Mouse (Mus musculus): ENCODE measurements around the gene Sh2d3c. TPM values are rescaled to one million over a fixed set of nuclear protein-coding genes. Genes with fewer than 3 reads are reported as not detected.

The Sh2d3c gene
- polyA plus RNA-seq, 1 experiment from 2014 or later = 13.1 TPM

- Histone ChIP-seq H3K36me3 (ENCODE audit: control insufficient read depth, insufficient read depth, low read length) (no peaks in the 10 kb centered on the region), H3K9me3 (ENCODE audit: control insufficient read depth, low read length) (no peaks in the 10 kb centered on the region), H3K27me3 (ENCODE audit: control insufficient read depth, insufficient read depth, low read length) (no peaks in the 10 kb centered on the region), H3K4me2 (ENCODE audit: low read depth, severe bottlenecking) (no peak within 1 kb of the TSS), H3K4me1 (ENCODE audit: control insufficient read depth, insufficient read depth, low read length) (no peaks in the 10 kb centered on the region), H3K9ac (ENCODE audit: low read length) (no peak within 1 kb of the TSS), H3K27ac (replicated peaks; ENCODE audit: low read depth, low read length) (no peak within 1 kb of the TSS), H3K4me3 (ENCODE audit: low read depth, low read length) (no peak within 1 kb of the TSS)
- WGBS = 59% methylated on average over 4 of the region's 4 CpGs
- ATAC-seq (ENCODE audit: insufficient number of reproducible peaks, low FRiP score, low TSS enrichment, low read depth) (no peak), DNase-seq (ENCODE audit: low spot score) (peak; percentile 24)
Observed at GRCm38 (mm10) chr2:32784048-32784681, 63.3 kb downstream of the Sh2d3c start, which contains the start of gene Cfap157. Cfap157 (minus strand) TSS chr2:32784428.

GRCm38 (mm10) chr2:32787176-32787575 is 66.3 kb downstream of the Sh2d3c start:
- DNase-seq (ENCODE audit: low spot score) (no peak), ATAC-seq (ENCODE audit: insufficient number of reproducible peaks, low FRiP score, low TSS enrichment, low read depth) (no peak)
- H3K4me1 ChIP-seq (ENCODE audit: control insufficient read depth, insufficient read depth, low read length) = no peaks in the 10 kb centered on the region
- no peak overlapping the region for H3K4me3 ChIP-seq (ENCODE audit: low read depth, low read length)
- H3K9me3 ChIP-seq (ENCODE audit: control insufficient read depth, low read length) = no peaks in the 10 kb centered on the region
- 63% methylated on average over 6 of the region's 6 CpGs for WGBS
- H3K27me3 ChIP-seq (ENCODE audit: control insufficient read depth, insufficient read depth, low read length) = no peaks in the 10 kb centered on the region
- no peaks in the 10 kb centered on the region for H3K36me3 ChIP-seq (ENCODE audit: control insufficient read depth, insufficient read depth, low read length)
- no peak overlapping the region for H3K9ac ChIP-seq (ENCODE audit: low read length)
- H3K4me2 ChIP-seq (ENCODE audit: low read depth, severe bottlenecking) = no peak overlapping the region
- H3K27ac ChIP-seq (replicated peaks; ENCODE audit: low read depth, low read length) = no peak overlapping the region

DNA sequence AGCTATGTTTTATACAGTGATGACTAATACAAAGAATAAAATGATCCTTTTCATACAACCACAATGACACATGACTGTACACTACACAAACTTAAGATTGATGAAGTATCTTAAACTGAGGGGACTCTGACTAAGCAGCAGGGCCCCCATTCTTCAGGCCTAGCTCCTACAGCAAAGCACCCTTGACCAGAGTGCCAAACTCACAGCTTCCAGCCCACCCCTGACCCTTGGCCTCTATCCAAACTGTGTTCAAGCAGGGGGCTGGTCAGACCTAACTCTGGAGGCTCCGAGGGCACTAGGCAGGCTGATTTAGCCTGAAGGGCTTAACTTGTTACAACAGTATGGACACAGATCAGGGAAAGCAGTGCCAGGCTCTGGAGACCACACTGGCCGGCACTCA is 67.7 kb downstream of the Sh2d3c start:
- Histone ChIP-seq H3K36me3 (ENCODE audit: control insufficient read depth, insufficient read depth, low read length) (no peaks in the 10 kb centered on the region), H3K9ac (ENCODE audit: low read length) (no peak overlapping the region), H3K27me3 (ENCODE audit: control insufficient read depth, insufficient read depth, low read length) (no peaks in the 10 kb centered on the region), H3K27ac (replicated peaks; ENCODE audit: low read depth, low read length) (no peak overlapping the region), H3K4me2 (ENCODE audit: low read depth, severe bottlenecking) (no peak overlapping the region), H3K4me1 (ENCODE audit: control insufficient read depth, insufficient read depth, low read length) (no peaks in the 10 kb centered on the region), H3K9me3 (ENCODE audit: control insufficient read depth, low read length) (no peaks in the 10 kb centered on the region), H3K4me3 (ENCODE audit: low read depth, low read length) (no peak overlapping the region)
- WGBS = 51% methylated on average over 2 of the region's 2 CpGs
- DNase-seq (ENCODE audit: low spot score) = no peak
- no peak for ATAC-seq (ENCODE audit: insufficient number of reproducible peaks, low FRiP score, low TSS enrichment, low read depth)

- DNase-seq (ENCODE audit: low spot score) = no peak
- Histone ChIP-seq H3K27ac (replicated peaks; ENCODE audit: low read depth, low read length) (no peak overlapping the region), H3K36me3 (ENCODE audit: control insufficient read depth, insufficient read depth, low read length) (0 out of 2 replicates have a peak, but pooled peaks cover 2% of the 10 kb centered on the region), H3K9me3 (ENCODE audit: control insufficient read depth, low read length) (no peaks in the 10 kb centered on the region), H3K4me1 (ENCODE audit: control insufficient read depth, insufficient read depth, low read length) (no peaks in the 10 kb centered on the region), H3K4me2 (ENCODE audit: low read depth, severe bottlenecking) (no peak overlapping the region), H3K4me3 (ENCODE audit: low read depth, low read length) (no peak overlapping the region), H3K9ac (ENCODE audit: low read length) (no peak overlapping the region), H3K27me3 (ENCODE audit: control insufficient read depth, insufficient read depth, low read length) (no peaks in the 10 kb centered on the region)
- no peak for ATAC-seq (ENCODE audit: insufficient number of reproducible peaks, low FRiP score, low TSS enrichment, low read depth)
- WGBS = 92% methylated on average over 6 of the region's 6 CpGs
Observed at GRCm38 (mm10) chr2:32791297-32791696, 70.4 kb downstream of the Sh2d3c start.

DNA sequence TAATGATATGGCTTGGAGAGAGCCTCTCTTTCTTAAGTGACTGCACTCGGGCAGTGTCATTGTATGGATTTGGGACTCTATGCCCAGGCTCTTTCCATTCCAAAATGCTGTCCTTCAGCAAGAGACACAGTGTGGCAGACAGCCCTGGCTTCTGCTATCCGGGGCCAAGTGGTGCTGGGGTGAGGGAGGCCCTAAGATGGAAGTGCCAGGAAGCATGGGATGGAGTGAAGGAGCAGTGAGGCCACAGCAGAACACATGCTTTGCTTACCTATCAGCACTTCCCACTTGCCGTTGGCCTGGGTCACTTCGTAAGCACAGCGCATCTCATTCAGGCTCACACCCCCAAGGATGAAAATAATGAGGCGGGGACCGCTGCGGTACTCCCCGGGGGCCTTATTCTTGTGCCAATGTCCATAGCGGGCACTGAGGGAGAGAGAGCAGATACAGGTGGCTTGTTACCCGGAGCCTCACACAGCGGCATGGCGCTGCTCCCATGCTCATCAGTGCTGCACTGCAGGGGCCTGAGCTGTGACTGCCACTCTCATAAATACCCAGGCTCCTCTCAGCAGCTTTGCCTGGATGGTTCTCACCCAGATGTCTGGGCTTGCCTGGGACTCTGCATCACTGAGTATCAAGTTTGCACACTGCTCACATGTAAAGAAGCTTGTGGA is 75.0 kb downstream of the Sh2d3c start:
- no peaks in the 10 kb centered on the region for H3K27me3 ChIP-seq (ENCODE audit: control insufficient read depth, insufficient read depth, low read length)
- H3K36me3 ChIP-seq (ENCODE audit: control insufficient read depth, insufficient read depth, low read length) = peaks cover 5% of the 10 kb centered on the region
- no peak overlapping the region for H3K9ac ChIP-seq (ENCODE audit: low read length)
- DNase-seq (ENCODE audit: low spot score) (no peak), ATAC-seq (ENCODE audit: insufficient number of reproducible peaks, low FRiP score, low TSS enrichment, low read depth) (no peak)
- 87% methylated on average over 13 of the region's 13 CpGs for WGBS
- no peaks in the 10 kb centered on the region for H3K4me1 ChIP-seq (ENCODE audit: control insufficient read depth, insufficient read depth, low read length)
- no peak overlapping the region for H3K4me3 ChIP-seq (ENCODE audit: low read depth, low read length)
- no peaks in the 10 kb centered on the region for H3K9me3 ChIP-seq (ENCODE audit: control insufficient read depth, low read length)
- no peak overlapping the region for H3K27ac ChIP-seq (replicated peaks; ENCODE audit: low read depth, low read length)
- H3K4me2 ChIP-seq (ENCODE audit: low read depth, severe bottlenecking) = no peak overlapping the region

DNA sequence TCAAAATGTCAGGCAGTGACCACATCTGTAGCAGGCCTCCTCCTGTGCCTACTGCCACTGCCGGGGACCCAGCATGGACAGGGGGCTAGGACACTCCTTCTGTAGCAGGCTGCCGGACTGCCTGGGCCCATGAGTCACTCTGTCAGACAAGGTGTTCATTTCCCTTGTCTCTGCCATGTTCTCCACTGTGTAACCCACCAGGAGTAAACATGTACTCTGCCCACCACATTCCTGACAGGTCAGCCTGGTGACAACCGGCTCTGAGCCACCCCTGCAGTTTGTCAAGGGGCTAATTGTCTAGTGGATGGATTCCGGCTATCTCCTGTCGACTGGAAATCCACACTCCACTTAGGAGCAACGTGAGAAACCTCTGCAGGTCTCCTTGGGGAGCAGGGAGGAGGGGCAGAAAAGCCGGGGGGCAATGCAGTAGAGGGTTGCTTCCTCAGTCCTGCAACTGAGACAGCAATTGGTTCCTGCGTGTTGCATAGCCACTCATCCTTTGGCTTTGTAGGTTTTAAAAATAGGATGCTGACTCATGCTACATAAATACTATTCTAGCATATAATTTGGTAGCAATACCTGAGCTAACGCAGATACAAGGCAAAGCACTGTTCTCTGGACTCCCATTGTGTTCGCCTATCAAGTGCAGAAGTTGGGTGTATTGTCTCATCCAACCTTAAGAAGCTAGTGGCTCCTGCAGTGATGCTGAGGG is 77.6 kb downstream of the Sh2d3c start:
- H3K27me3 ChIP-seq (ENCODE audit: control insufficient read depth, insufficient read depth, low read length) = no peaks in the 10 kb centered on the region
- no peak overlapping the region for H3K27ac ChIP-seq (replicated peaks; ENCODE audit: low read depth, low read length)
- no peaks in the 10 kb centered on the region for H3K4me1 ChIP-seq (ENCODE audit: control insufficient read depth, insufficient read depth, low read length)
- 62% methylated on average over 10 of the region's 10 CpGs for WGBS
- H3K4me2 ChIP-seq (ENCODE audit: low read depth, severe bottlenecking) = no peak overlapping the region
- peaks cover 5% of the 10 kb centered on the region for H3K36me3 ChIP-seq (ENCODE audit: control insufficient read depth, insufficient read depth, low read length)
- no peaks in the 10 kb centered on the region for H3K9me3 ChIP-seq (ENCODE audit: control insufficient read depth, low read length)
- DNase-seq (ENCODE audit: low spot score) = no peak
- H3K9ac ChIP-seq (ENCODE audit: low read length) = no peak overlapping the region
- H3K4me3 ChIP-seq (ENCODE audit: low read depth, low read length) = no peak overlapping the region
- ATAC-seq (ENCODE audit: insufficient number of reproducible peaks, low FRiP score, low TSS enrichment, low read depth) = no peak

MicroRNAs encoded within 50 kb of the gene (microRNA counts, 519-probe panel; counts per million panel counts)
- microRNA mmu-miR-2861 = not detected

Small RNA genes within 50 kb of the gene (microRNA-seq; reads per million reads assigned to microRNA genes)
- gene Gm47291 (not detected), gene Mir2861 (not detected), gene Mir3960 (not detected), gene Mir8093 (not detected)

Other genes with a start within 250 kb of the Sh2d3c start
- gene Fam102a, start 185.7 kb upstream of the Sh2d3c start, polyA plus RNA-seq (2014; fragmentation: Nextera tagmentation; extraction: Ambion mirVana) = 9.8 and 12.4 TPM in 2 replicates
- 89.0 and 98.6 TPM in 2 replicates for gene Dpm2, start 150.2 kb upstream of the Sh2d3c start, polyA plus RNA-seq (2014; fragmentation: Nextera tagmentation; extraction: Ambion mirVana)
- 3.3 and 4.0 TPM in 2 replicates for gene Pip5kl1, start 146.3 kb upstream of the Sh2d3c start, polyA plus RNA-seq (2014; fragmentation: Nextera tagmentation; extraction: Ambion mirVana)
- gene 9430097D07Rik, start 145.4 kb upstream of the Sh2d3c start, polyA plus RNA-seq (2014; fragmentation: Nextera tagmentation; extraction: Ambion mirVana) = 0.33 and 0.34 TPM in 2 replicates
- 21.2 and 21.5 TPM in 2 replicates for gene St6galnac4, start 134.0 kb upstream of the Sh2d3c start, polyA plus RNA-seq (2014; fragmentation: Nextera tagmentation; extraction: Ambion mirVana)
- 6.5 and 7.5 TPM in 2 replicates for gene St6galnac6, start 121.3 kb upstream of the Sh2d3c start, polyA plus RNA-seq (2014; fragmentation: Nextera tagmentation; extraction: Ambion mirVana)
- 25.4 and 29.8 TPM in 2 replicates for gene Ak1, start 99.3 kb upstream of the Sh2d3c start, polyA plus RNA-seq (2014; fragmentation: Nextera tagmentation; extraction: Ambion mirVana)
- 19.3 TPM in 2 replicates for gene Eng, start 74.5 kb upstream of the Sh2d3c start, polyA plus RNA-seq (2014; fragmentation: Nextera tagmentation; extraction: Ambion mirVana)
- gene Fpgs, start 16.9 kb upstream of the Sh2d3c start, polyA plus RNA-seq (2014; fragmentation: Nextera tagmentation; extraction: Ambion mirVana) = 22.1 and 23.2 TPM in 2 replicates
- gene Cdk9, start 8.0 kb upstream of the Sh2d3c start, polyA plus RNA-seq (2014; fragmentation: Nextera tagmentation; extraction: Ambion mirVana) = 98.3 and 101 TPM in 2 replicates
- gene 6330409D20Rik, start 20.0 kb downstream of the Sh2d3c start, polyA plus RNA-seq (2014; fragmentation: Nextera tagmentation; extraction: Ambion mirVana) = 0.13 TPM in 1 of 2 replicates, not detected in the other
- gene Tor2a, start 36.2 kb downstream of the Sh2d3c start, polyA plus RNA-seq (2014; fragmentation: Nextera tagmentation; extraction: Ambion mirVana) = 58.5 and 60.2 TPM in 2 replicates
- 0.13 and 0.56 TPM in 2 replicates for gene Ttc16, start 54.6 kb downstream of the Sh2d3c start, polyA plus RNA-seq (2014; fragmentation: Nextera tagmentation; extraction: Ambion mirVana)
- gene Ptrh1, start 54.7 kb downstream of the Sh2d3c start, polyA plus RNA-seq (2014; fragmentation: Nextera tagmentation; extraction: Ambion mirVana) = 3.7 and 5.2 TPM in 2 replicates
- gene Cfap157, start 63.4 kb downstream of the Sh2d3c start, polyA plus RNA-seq (2014; fragmentation: Nextera tagmentation; extraction: Ambion mirVana) = 0.27 and 0.37 TPM in 2 replicates
- 15.2 and 17.7 TPM in 2 replicates for gene Stxbp1, start 126.2 kb downstream of the Sh2d3c start, polyA plus RNA-seq (2014; fragmentation: Nextera tagmentation; extraction: Ambion mirVana)
- gene Fam129b, start 155.1 kb downstream of the Sh2d3c start, polyA plus RNA-seq (2014; fragmentation: Nextera tagmentation; extraction: Ambion mirVana) = 18.6 and 23.2 TPM in 2 replicates
- gene Rpl12, start 240.5 kb downstream of the Sh2d3c start, polyA plus RNA-seq (2014; fragmentation: Nextera tagmentation; extraction: Ambion mirVana) = 191 and 198 TPM in 2 replicates
- 6.0 and 7.0 TPM in 2 replicates for gene Lrsam1, start 240.6 kb downstream of the Sh2d3c start, polyA plus RNA-seq (2014; fragmentation: Nextera tagmentation; extraction: Ambion mirVana)

Measured in limb, embryonic 11.5 days (tissue).